Mouse (Mus musculus): ENCODE measurements around the gene Nat10. TPM values are rescaled to one million over a fixed set of nuclear protein-coding genes. Genes with fewer than 3 reads are reported as not detected.

The Nat10 gene
- polyA plus RNA-seq, 1 experiment = 35.5 TPM

GRCm38 (mm10) chr2:103796861-103797466 lies 35.9 kb upstream of the Nat10 start:
- H3K36me3 ChIP-seq (ENCODE audit: control insufficient read depth, insufficient read depth, low read length) = peaks cover 5% of the 10 kb centered on the region; the same call in 1 of the 2 replicates
- WGBS = 2% methylated on average over 62 of the region's 72 CpGs
- no peaks in the 10 kb centered on the region for H3K27me3 ChIP-seq (ENCODE audit: control insufficient read depth, insufficient read depth, low read length)
- H3K4me3 ChIP-seq (ENCODE audit: extremely low read depth, insufficient read depth, insufficient read length) = peak overlapping the region; percentile 97
- DNase-seq (ENCODE audit: low read depth in 1 of 2, low spot score in 2 of 2) = peak; percentile 49 to 73
- TF ChIP-seq POLR2A (IDR thresholded peaks at IDR 0.05; ENCODE audit: low read depth, low read length) (peak; percentile 17; the same call in 1 of the 2 replicates), CTCF (IDR thresholded peaks at IDR 0.05; ENCODE audit: extremely low read depth, insufficient read depth, insufficient read length, insufficient replicate concordance) (peak; percentile 5; the same call in 1 of the 2 replicates)
- H3K4me1 ChIP-seq (ENCODE audit: control insufficient read depth, insufficient read depth, insufficient read length) = no peaks in the 10 kb centered on the region; the same call in none of the 2 replicates
- H3K27ac ChIP-seq (ENCODE audit: insufficient read depth, low read length) = peak overlapping the region; percentile 95

GRCm38 (mm10) chr2:103796211-103796860 lies 35.3 kb upstream of the Nat10 start:
- DNase-seq (ENCODE audit: low read depth in 1 of 2, low spot score in 2 of 2) = peak; percentile 36 to 54
- H3K4me3 ChIP-seq (ENCODE audit: extremely low read depth, insufficient read depth, insufficient read length) = peak overlapping the region; percentile 97
- no peaks in the 10 kb centered on the region for H3K27me3 ChIP-seq (ENCODE audit: control insufficient read depth, insufficient read depth, low read length)
- peak overlapping the region; percentile 95 for H3K27ac ChIP-seq (ENCODE audit: insufficient read depth, low read length)
- peaks cover 6% of the 10 kb centered on the region; the same call in 1 of the 2 replicates for H3K36me3 ChIP-seq (ENCODE audit: control insufficient read depth, insufficient read depth, low read length)
- WGBS = under 1% methylated on average over 42 of the region's 42 CpGs
- H3K4me1 ChIP-seq (ENCODE audit: control insufficient read depth, insufficient read depth, insufficient read length) = no peaks in the 10 kb centered on the region; the same call in none of the 2 replicates
- no peak for TF ChIP-seq CTCF (IDR thresholded peaks at IDR 0.05; ENCODE audit: extremely low read depth, insufficient read depth, insufficient read length, insufficient replicate concordance)
- TF ChIP-seq POLR2A (IDR thresholded peaks at IDR 0.05; ENCODE audit: low read depth, low read length) = no peak

GRCm38 (mm10) chr2:103795843-103796210 lies 34.8 kb upstream of the Nat10 start:
- TF ChIP-seq CTCF (IDR thresholded peaks at IDR 0.05; ENCODE audit: extremely low read depth, insufficient read depth, insufficient read length, insufficient replicate concordance) = no peak
- peak; percentile 54 for TF ChIP-seq POLR2A (IDR thresholded peaks at IDR 0.05; ENCODE audit: low read depth, low read length)
- H3K4me1 ChIP-seq (ENCODE audit: control insufficient read depth, insufficient read depth, insufficient read length) = no peaks in the 10 kb centered on the region; the same call in none of the 2 replicates
- under 1% methylated on average over 11 of the region's 11 CpGs for WGBS
- H3K36me3 ChIP-seq (ENCODE audit: control insufficient read depth, insufficient read depth, low read length) = peaks cover 6% of the 10 kb centered on the region; the same call in 1 of the 2 replicates
- peak overlapping the region; percentile 97 for H3K4me3 ChIP-seq (ENCODE audit: extremely low read depth, insufficient read depth, insufficient read length)
- H3K27ac ChIP-seq (ENCODE audit: insufficient read depth, low read length) = peak overlapping the region; percentile 95
- H3K27me3 ChIP-seq (ENCODE audit: control insufficient read depth, insufficient read depth, low read length) = no peaks in the 10 kb centered on the region
- peak; percentile 58 to 80 for DNase-seq (ENCODE audit: low read depth in 1 of 2, low spot score in 2 of 2)

GRCm38 (mm10) chr2:103792009-103792408 lies 30.9 kb upstream of the Nat10 start:
- H3K27me3 ChIP-seq (ENCODE audit: control insufficient read depth, insufficient read depth, low read length) = no peaks in the 10 kb centered on the region
- H3K36me3 ChIP-seq (ENCODE audit: control insufficient read depth, insufficient read depth, low read length) = peaks cover 6% of the 10 kb centered on the region; the same call in 1 of the 2 replicates
- WGBS = 93% methylated on average over 1 of the region's 1 CpGs
- H3K4me1 ChIP-seq (ENCODE audit: control insufficient read depth, insufficient read depth, insufficient read length) = no peaks in the 10 kb centered on the region; the same call in 1 of the 2 replicates
- H3K27ac ChIP-seq (ENCODE audit: insufficient read depth, low read length) = no peak overlapping the region
- no peak for DNase-seq (ENCODE audit: low read depth in 1 of 2, low spot score in 2 of 2)
- TF ChIP-seq POLR2A (IDR thresholded peaks at IDR 0.05; ENCODE audit: low read depth, low read length) (no peak), CTCF (IDR thresholded peaks at IDR 0.05; ENCODE audit: extremely low read depth, insufficient read depth, insufficient read length, insufficient replicate concordance) (no peak)
- no peak overlapping the region for H3K4me3 ChIP-seq (ENCODE audit: extremely low read depth, insufficient read depth, insufficient read length)

GRCm38 (mm10) chr2:103785735-103786134 lies 24.7 kb upstream of the Nat10 start:
- no peaks in the 10 kb centered on the region for H3K27me3 ChIP-seq (ENCODE audit: control insufficient read depth, insufficient read depth, low read length)
- H3K4me3 ChIP-seq (ENCODE audit: extremely low read depth, insufficient read depth, insufficient read length) = no peak overlapping the region
- DNase-seq (ENCODE audit: low read depth in 1 of 2, low spot score in 2 of 2) = peak in 1 of 2 experiments; percentile 23
- H3K4me1 ChIP-seq (ENCODE audit: control insufficient read depth, insufficient read depth, insufficient read length) = no peaks in the 10 kb centered on the region; the same call in 1 of the 2 replicates
- TF ChIP-seq POLR2A (IDR thresholded peaks at IDR 0.05; ENCODE audit: low read depth, low read length) = no peak
- no peak for TF ChIP-seq CTCF (IDR thresholded peaks at IDR 0.05; ENCODE audit: extremely low read depth, insufficient read depth, insufficient read length, insufficient replicate concordance)
- no peak overlapping the region for H3K27ac ChIP-seq (ENCODE audit: insufficient read depth, low read length)
- 35% methylated on average over 1 of the region's 1 CpGs for WGBS
- peaks cover 7% of the 10 kb centered on the region for H3K36me3 ChIP-seq (ENCODE audit: control insufficient read depth, insufficient read depth, low read length)

GRCm38 (mm10) chr2:103784621-103785020 lies 23.6 kb upstream of the Nat10 start:
- Histone ChIP-seq H3K4me3 (ENCODE audit: extremely low read depth, insufficient read depth, insufficient read length) (no peak overlapping the region), H3K36me3 (ENCODE audit: control insufficient read depth, insufficient read depth, low read length) (peaks cover 11% of the 10 kb centered on the region), H3K27ac (ENCODE audit: insufficient read depth, low read length) (no peak overlapping the region), H3K4me1 (ENCODE audit: control insufficient read depth, insufficient read depth, insufficient read length) (no peaks in the 10 kb centered on the region; the same call in 1 of the 2 replicates), H3K27me3 (ENCODE audit: control insufficient read depth, insufficient read depth, low read length) (no peaks in the 10 kb centered on the region)
- 82% methylated on average over 4 of the region's 4 CpGs for WGBS
- DNase-seq (ENCODE audit: low read depth in 1 of 2, low spot score in 2 of 2) = peak in 1 of 2 experiments; percentile 26
- TF ChIP-seq POLR2A (IDR thresholded peaks at IDR 0.05; ENCODE audit: low read depth, low read length) (no peak), CTCF (IDR thresholded peaks at IDR 0.05; ENCODE audit: extremely low read depth, insufficient read depth, insufficient read length, insufficient replicate concordance) (peak; percentile 31; the same call in 1 of the 2 replicates)

All from spleen, adult 2 months (tissue).